Mouse (Mus musculus): ENCODE data around the gene Olfr578.

DNA sequence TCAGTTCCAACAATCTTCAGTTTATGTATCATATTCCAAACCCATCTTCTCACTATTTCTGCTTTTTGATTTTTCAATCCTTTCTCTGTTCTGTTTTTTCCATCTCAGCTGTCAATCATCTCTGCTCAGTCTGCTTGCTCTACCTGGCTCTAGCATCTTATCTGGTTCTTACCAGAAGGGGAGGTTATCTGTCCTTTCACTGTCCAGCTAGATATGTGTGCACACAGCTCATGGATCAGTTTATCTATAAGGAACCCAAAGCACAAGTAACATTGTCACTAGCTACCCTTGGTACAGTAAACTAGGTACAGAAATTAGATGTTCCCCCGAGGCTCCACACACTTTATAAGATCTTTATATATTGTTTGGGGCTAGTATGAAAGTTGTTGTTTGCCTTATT is 45.7 kb downstream of the Olfr578 start:
- TF ChIP-seq CTCF (IDR thresholded peaks at IDR 0.05; ENCODE audit: low read depth, low read length) (no peak), POLR2A (IDR thresholded peaks at IDR 0.05; ENCODE audit: insufficient read depth, low read length) (no peak)

Measured in ES-Bruce4 (cell line).